ENCODE assay signal across 11 mouse cellular contexts in the genomic region with DNA sequence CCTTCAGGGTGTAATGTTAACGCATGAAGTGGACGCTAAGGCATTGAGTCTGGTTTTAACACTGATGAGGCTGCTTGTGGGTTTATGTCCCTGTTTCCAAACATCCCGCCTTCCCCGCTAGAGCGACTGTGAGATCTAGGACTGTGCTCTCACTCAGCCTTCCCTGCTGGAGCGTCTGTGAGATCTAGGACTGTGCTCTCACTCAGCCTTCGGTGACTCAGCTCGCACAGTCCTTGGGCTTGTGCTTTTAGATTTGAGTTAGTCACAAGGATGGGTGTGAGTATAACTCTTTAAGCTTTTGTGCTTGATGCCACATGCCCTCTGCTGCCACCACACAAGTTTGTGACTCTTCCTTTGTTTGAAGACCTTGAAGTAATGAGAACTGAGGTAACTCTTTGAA.
"Had no signal": no experiment of that assay in that cellular context is flagged by ENCODE, and none has a peak within 500 bp of the region (broad histone marks: within the 10 kb centered on the region; RNA-seq: fewer than 3 reads in every experiment).

No protein-coding gene starts in this region.

- DNase-seq: kidney, postnatal 10 days; kidney, postnatal 4 days; left cerebral cortex, postnatal 4 days; liver, postnatal 0 days; lung, embryonic 14.5 days; right cerebral cortex, adult 18-20 months; right cerebral cortex, postnatal 14 days; right cerebral cortex, postnatal 4 days; thymus, postnatal 36 days had no signal

- ATAC-seq: liver, postnatal 0 days; lung, postnatal 0 days; midbrain, embryonic 15.5 days had no signal
